Mouse (Mus musculus) brain, embryonic 14.5 days (tissue): ENCODE data around the gene Mdga1.

Experiments used
- CTCF ChIP-seq: fragments of 200-500 bp; IDR thresholded peaks from 2 replicates; pipeline ENCODE4 v1.5.1; 2012; ENCODE audit warnings: inconsistent platforms, mild to moderate bottlenecking, moderate library complexity, borderline replicate concordance; ENCODE audit not compliant: insufficient read depth, insufficient read length; ENCODE audit errors: extremely low read depth
- POLR2A ChIP-seq: fragments of 200-500 bp; IDR thresholded peaks from 2 replicates; pipeline ENCODE4 v1.6.1; 2012; ENCODE audit warnings: mild to moderate bottlenecking, inconsistent platforms, borderline replicate concordance; ENCODE audit not compliant: poor library complexity, insufficient read depth, insufficient read length, severe bottlenecking; ENCODE audit errors: extremely low read depth

GRCm38 (mm10) chr17:29789715-29790114 lies 180.2 kb downstream of the Mdga1 start:
- TF ChIP-seq CTCF (peak; percentile 47; the same call in 1 of the 2 replicates), POLR2A (no peak)
